Mouse (Mus musculus) thymus, adult 2 months (tissue): ENCODE measurements around the gene Cdh5. TPM values are rescaled to one million over a fixed set of nuclear protein-coding genes. Genes with fewer than 3 reads are reported as not detected.
"Not testable (repeated sequence)": the region's sequence is repeated elsewhere in the genome, so short reads cannot be mapped to it uniquely, and the experiment has no call there.

ENCODE experiments used
- DNase-seq: peaks from one replicate; pipeline ENCODE4 v3.0.0; 2021
- H3K27ac ChIP-seq: fragments of 200-500 bp; 2 replicates; pipeline ENCODE4 v1.5.1; 2012; ENCODE audit warnings: low read length, control low read depth; ENCODE audit not compliant: control insufficient read depth, insufficient read depth
- H3K27me3 ChIP-seq: fragments of 200-500 bp; 2 replicates; pipeline ENCODE4 v1.6.1; 2012; ENCODE audit warnings: mild to moderate bottlenecking, low read length, moderate library complexity, mixed read lengths; ENCODE audit not compliant: control insufficient read depth, insufficient read depth
- H3K36me3 ChIP-seq: fragments of 200-500 bp; 2 replicates; pipeline ENCODE4 v1.6.1; 2012; ENCODE audit warnings: mild to moderate bottlenecking, low read length, moderate library complexity; ENCODE audit not compliant: control insufficient read depth, insufficient read depth
- H3K4me1 ChIP-seq: fragments of 200-500 bp; replicated peaks from 2 replicates; pipeline ENCODE4 v1.6.1; 2012; ENCODE audit warnings: low read length; ENCODE audit not compliant: control insufficient read depth, insufficient read depth
- H3K4me3 ChIP-seq: fragments of 200-500 bp; 2 replicates; pipeline ENCODE4 v1.5.1; 2012; ENCODE audit warnings: mild to moderate bottlenecking, low read length, control low read depth, moderate library complexity; ENCODE audit not compliant: control insufficient read depth, insufficient read depth
- CTCF ChIP-seq: fragments of 200-500 bp; IDR thresholded peaks from 2 replicates; pipeline ENCODE4 v1.5.1; 2012; ENCODE audit warnings: mild to moderate bottlenecking, control low read depth, low read length, moderate library complexity, borderline replicate concordance; ENCODE audit not compliant: control insufficient read depth, poor library complexity, insufficient read depth; ENCODE audit errors: extremely low read depth
- POLR2A ChIP-seq: fragments of 200-500 bp; IDR thresholded peaks from 2 replicates; pipeline ENCODE4 v1.6.1; 2012; ENCODE audit warnings: mild to moderate bottlenecking, low read length, control low read depth, moderate library complexity; ENCODE audit not compliant: control insufficient read depth, poor library complexity, insufficient read depth; ENCODE audit errors: extremely low read depth
- whole genome bisulfite sequencing: fragments of 180-500 bp; shearing (Covaris S2); methylation state at CpG from one replicate; pipeline ENCODE4 v1.1.7; 2018; 5-methylcytosine and 5-hydroxymethylcytosine counted together
- polyA plus RNA-seq: library from polyadenylated mRNA; depleted of rRNA; stranded (reverse); fragments of >200 nt; gene quantifications from 2 replicates; pipeline ENCODE4 v1.2.3, GENCODE M21; 2012

The Cdh5 gene
- polyA plus RNA-seq, 1 experiment = 17.4 TPM

DNA sequence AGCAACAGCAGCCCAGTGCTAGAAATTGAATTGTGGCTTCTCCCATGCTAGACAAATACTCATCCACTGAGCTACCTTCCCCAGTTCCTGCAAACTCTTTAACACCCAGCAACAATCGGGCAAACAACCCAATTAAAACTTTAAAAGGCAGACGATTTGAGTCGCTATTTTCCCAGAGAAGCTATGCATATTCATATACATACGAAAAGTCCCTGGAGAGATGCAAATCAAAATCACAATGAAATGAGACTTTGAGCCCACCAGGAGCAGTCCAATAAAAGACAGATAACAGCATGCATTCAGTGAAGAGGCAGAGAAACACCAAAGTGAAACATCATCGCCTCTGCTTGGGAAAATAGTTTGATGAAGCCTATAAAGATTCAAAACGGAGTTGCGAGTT, 8.1 kb upstream of the Cdh5 start:
- H3K4me3 ChIP-seq = no peak overlapping the region
- H3K36me3 ChIP-seq = no peaks in the 10 kb centered on the region
- WGBS = 87% methylated on average over 7 of the region's 7 CpGs
- TF ChIP-seq POLR2A (no peak), CTCF (no peak)
- H3K4me1 ChIP-seq = peaks cover 3% of the 10 kb centered on the region; the same call in 1 of the 2 replicates
- H3K27me3 ChIP-seq = no peaks in the 10 kb centered on the region
- no peak overlapping the region for H3K27ac ChIP-seq
- no peak for DNase-seq

DNA sequence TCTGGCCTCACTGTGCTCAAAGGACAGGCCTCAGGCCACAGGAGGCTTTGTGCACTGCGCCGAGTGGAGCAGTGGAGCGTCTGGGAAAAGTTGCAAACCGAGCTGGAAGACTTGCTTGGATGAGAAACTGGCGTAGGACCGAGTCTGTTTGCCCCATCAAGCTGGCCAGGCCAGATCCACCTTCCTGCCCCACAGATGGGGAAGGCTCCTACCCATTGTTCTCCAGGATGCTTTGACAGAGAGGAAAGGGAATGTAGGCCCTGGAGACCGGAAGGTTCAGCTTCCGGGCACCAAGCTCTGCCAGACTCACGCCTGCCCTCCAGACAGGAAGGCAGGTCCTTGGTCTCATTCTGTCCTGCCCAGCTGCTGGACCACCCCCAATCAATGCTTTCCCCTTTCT, 5.8 kb upstream of the Cdh5 start:
- Histone ChIP-seq H3K36me3 (no peaks in the 10 kb centered on the region), H3K27ac (no peak overlapping the region), H3K4me3 (no peak overlapping the region), H3K27me3 (no peaks in the 10 kb centered on the region), H3K4me1 (peaks cover 9% of the 10 kb centered on the region)
- no peak for TF ChIP-seq POLR2A
- TF ChIP-seq CTCF = no peak
- DNase-seq = no peak
- 91% methylated on average over 9 of the region's 9 CpGs for WGBS

DNA sequence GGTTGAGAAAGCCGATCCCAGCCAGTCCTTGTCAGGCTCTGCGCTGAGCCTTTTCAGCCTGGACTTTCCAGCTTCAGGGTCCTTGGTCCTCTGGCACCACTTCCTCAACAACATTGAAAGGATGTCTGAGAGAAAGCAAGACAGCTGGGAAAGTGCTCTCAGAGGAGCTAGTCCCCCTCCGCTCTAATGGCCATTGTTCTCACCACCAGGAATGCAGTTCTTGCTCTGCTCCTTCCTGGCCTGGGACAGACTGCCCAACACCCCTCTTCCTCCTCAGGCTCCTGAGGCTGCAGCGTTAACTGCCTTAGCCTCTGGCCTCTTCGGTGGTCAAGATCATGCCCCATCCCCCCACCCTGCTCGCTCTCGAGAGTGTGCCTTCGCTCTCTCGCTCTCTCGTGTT, 4.8 kb upstream of the Cdh5 start:
- H3K4me1 ChIP-seq = peaks cover 6% of the 10 kb centered on the region
- H3K27ac ChIP-seq = no peak overlapping the region
- TF ChIP-seq CTCF (no peak), POLR2A (no peak)
- WGBS = 92% methylated on average over 10 of the region's 10 CpGs
- H3K36me3 ChIP-seq = no peaks in the 10 kb centered on the region
- no peak overlapping the region for H3K4me3 ChIP-seq
- DNase-seq = no peak
- no peaks in the 10 kb centered on the region for H3K27me3 ChIP-seq

DNA sequence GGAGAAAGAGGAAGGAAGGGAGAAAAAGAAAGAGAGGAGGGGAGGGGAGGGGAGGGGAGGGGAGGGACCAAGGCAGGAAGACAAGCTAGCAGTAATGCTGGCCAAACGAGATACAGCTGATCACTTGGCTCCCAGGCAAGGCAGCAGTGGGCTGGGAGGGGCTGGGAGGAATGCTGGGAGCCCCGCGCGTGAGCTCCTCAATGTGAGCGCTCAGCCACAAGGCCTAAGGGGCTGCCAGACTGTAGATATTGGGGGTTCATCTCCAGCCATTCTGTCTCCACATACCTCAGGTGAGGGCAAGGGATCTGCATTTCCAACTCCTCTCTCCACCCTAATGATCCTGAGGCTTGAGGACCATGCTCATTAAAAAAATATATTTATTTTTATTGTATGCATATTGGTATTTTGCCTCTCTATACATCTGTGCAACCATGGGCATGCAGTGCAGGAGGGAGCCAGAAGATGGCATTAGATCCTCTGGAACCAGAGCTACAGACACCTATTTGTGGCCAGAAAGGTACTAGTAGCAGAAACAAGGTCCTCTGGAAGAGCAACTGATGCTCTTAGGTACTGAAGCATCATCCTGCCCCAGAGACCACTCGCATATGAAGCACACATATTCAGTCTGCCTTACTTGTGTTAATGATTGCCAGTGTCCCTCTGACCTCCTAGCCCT, 2.6 kb upstream of the Cdh5 start:
- no peaks in the 10 kb centered on the region for H3K27me3 ChIP-seq
- DNase-seq = peak; percentile 53
- WGBS = 34% methylated on average over 6 of the region's 6 CpGs
- no peak for TF ChIP-seq POLR2A
- no peak for TF ChIP-seq CTCF
- H3K27ac ChIP-seq = no peak overlapping the region
- no peaks in the 10 kb centered on the region for H3K36me3 ChIP-seq
- H3K4me3 ChIP-seq = peak overlapping the region; percentile 28; the same call in 1 of the 2 replicates
- peaks cover 6% of the 10 kb centered on the region for H3K4me1 ChIP-seq

DNA sequence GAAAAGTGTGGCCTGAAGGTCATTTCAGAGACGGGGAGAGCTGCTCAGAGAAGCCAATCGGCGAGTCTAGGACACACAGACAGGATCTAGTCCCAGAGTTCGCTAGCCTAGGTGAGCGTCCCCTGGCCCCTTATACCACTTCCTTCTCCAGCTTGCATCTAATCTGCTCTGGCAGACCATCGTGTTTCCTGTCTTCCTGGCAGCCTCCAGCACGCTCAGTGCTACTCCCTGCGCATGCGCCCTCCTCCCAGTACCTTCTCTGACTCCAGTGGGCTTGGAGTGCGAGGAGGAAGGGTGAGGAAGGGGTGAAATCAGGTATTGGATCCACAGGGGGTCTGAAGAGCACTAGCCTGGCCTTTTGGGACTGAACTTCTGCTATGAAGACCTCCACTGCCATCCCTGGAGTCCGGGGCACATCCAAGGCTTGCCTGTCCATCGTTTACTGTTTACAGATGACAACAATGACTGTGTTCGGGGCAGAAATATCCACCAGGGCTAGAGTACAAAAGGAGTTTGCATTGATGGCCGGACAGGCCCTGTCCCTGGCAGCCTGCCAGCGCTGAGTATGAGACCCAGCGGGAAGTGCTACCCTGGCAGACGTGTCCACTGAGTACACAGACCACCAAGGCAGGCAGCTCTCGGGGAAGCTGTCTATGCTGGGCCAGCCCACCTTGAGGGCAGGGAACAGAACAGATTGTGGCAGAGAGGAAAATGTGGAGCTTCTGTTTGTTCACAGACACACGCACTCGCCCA, 1.9 kb upstream of the Cdh5 start:
- DNase-seq = peak; percentile 71
- H3K36me3 ChIP-seq = no peaks in the 10 kb centered on the region
- WGBS = 35% methylated on average over 20 of the region's 20 CpGs
- H3K4me3 ChIP-seq = peak overlapping the region; percentile 28; the same call in 1 of the 2 replicates
- H3K27me3 ChIP-seq = no peaks in the 10 kb centered on the region
- H3K4me1 ChIP-seq = peaks cover 6% of the 10 kb centered on the region
- no peak overlapping the region for H3K27ac ChIP-seq
- TF ChIP-seq CTCF (no peak), POLR2A (no peak)

DNA sequence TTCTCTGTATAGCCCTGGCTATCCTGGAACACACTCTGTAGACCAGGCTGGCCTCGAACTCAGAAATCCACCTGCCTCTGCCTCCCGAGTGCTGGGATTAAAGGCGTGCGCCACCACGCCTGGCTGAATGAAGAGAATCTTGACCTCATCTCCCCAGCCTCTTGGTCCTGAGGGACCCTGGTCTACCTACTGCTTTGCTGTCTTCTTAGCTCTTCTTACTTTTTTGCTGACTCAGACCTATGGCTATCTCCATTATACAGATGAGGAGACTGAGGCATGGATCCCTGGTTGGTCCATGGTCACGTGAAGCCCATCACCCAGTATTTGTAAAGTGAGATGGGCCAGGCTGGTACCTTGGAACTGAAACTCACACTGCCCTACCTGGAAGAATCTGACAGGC, 701 bp upstream of the Cdh5 start:
- not testable (repeated sequence) for H3K36me3 ChIP-seq, H3K27ac ChIP-seq, H3K27me3 ChIP-seq, H3K4me1 ChIP-seq, H3K4me3 ChIP-seq, DNase-seq
- WGBS = 91% methylated on average over 6 of the region's 6 CpGs
